Mouse (Mus musculus) thymus, adult 2 months (tissue): ENCODE data around the gene Slc6a9.

Experiments used
- CTCF ChIP-seq: fragments of 200-500 bp; IDR thresholded peaks from 2 replicates; pipeline ENCODE4 v1.5.1; 2012; ENCODE audit warnings: mild to moderate bottlenecking, control low read depth, low read length, moderate library complexity, borderline replicate concordance; ENCODE audit not compliant: control insufficient read depth, poor library complexity, insufficient read depth; ENCODE audit errors: extremely low read depth
- POLR2A ChIP-seq: fragments of 200-500 bp; IDR thresholded peaks from 2 replicates; pipeline ENCODE4 v1.6.1; 2012; ENCODE audit warnings: mild to moderate bottlenecking, low read length, control low read depth, moderate library complexity; ENCODE audit not compliant: control insufficient read depth, poor library complexity, insufficient read depth; ENCODE audit errors: extremely low read depth

- TF ChIP-seq CTCF (no peak), POLR2A (no peak)
These were observed 16.6 kb downstream of the Slc6a9 start for GRCm38 (mm10) chr4:117850871-117851270.
